Mouse (Mus musculus) lung, postnatal 0 days (tissue): ENCODE results near the gene Hist1h2ap. TPM values are rescaled to one million over a fixed set of nuclear protein-coding genes. Genes with fewer than 3 reads are reported as not detected.
"Not testable (repeated sequence)": the region's sequence is repeated elsewhere in the genome, so short reads cannot be mapped to it uniquely, and the experiment has no call there.

Source experiments
- ATAC-seq: fragments of 200-750 bp; cut with Nextera tagmentation; 2 replicates; pipeline ENCODE4 v1.8.0; 2017; ENCODE audit warnings: moderate library complexity
- DNase-seq: peaks from one replicate; pipeline ENCODE4 v3.0.0-alpha.2; 2016; ENCODE audit warnings: low spot score
- H3K27ac ChIP-seq: fragments of 300-500 bp; sonication (generic); 2 replicates; pipeline ENCODE4 v1.5.1; 2014; ENCODE audit warnings: antibody characterized with exemption, mild to moderate bottlenecking, low read length, mixed read lengths
- H3K27me3 ChIP-seq: fragments of 300-500 bp; sonication (generic); replicated peaks from 2 replicates; pipeline ENCODE4 v1.6.1; 2014; ENCODE audit warnings: low read length, mixed read lengths; ENCODE audit not compliant: insufficient read depth
- H3K36me3 ChIP-seq: fragments of 300-500 bp; sonication (generic); 2 replicates; pipeline ENCODE4 v1.6.1; 2014; ENCODE audit warnings: low read length, mixed read lengths; ENCODE audit not compliant: insufficient read depth
- H3K4me1 ChIP-seq: fragments of 300-500 bp; sonication (generic); 2 replicates; pipeline ENCODE4 v1.6.1; 2014; ENCODE audit warnings: antibody characterized with exemption, low read depth, low read length, mixed read lengths; ENCODE audit not compliant: insufficient read depth
- H3K4me2 ChIP-seq: fragments of 300-500 bp; sonication (generic); replicated peaks from 2 replicates; pipeline ENCODE4 v1.6.1; 2014; ENCODE audit warnings: low read depth, mild to moderate bottlenecking, low read length, moderate library complexity, mixed read lengths
- H3K4me3 ChIP-seq: fragments of 300-500 bp; sonication (generic); 2 replicates; pipeline ENCODE4 v1.5.1; 2014; ENCODE audit warnings: low read depth, low read length
- H3K9ac ChIP-seq: fragments of 300-500 bp; sonication (generic); replicated peaks from 2 replicates; pipeline ENCODE4 v1.6.1; 2014; ENCODE audit warnings: low read depth, mild to moderate bottlenecking
- H3K9me3 ChIP-seq: fragments of 300-500 bp; sonication (generic); 2 replicates; pipeline ENCODE4 v1.6.1; 2016; ENCODE audit warnings: low read length, mixed read lengths
- CTCF ChIP-seq: IDR thresholded peaks from 2 replicates; pipeline ENCODE4 v1.5.1; 2016; ENCODE audit warnings: antibody characterized with exemption, mild to moderate bottlenecking
- EP300 ChIP-seq: IDR thresholded peaks from 2 replicates; pipeline ENCODE4 v1.6.1; 2016; ENCODE audit warnings: antibody characterized with exemption, mild to moderate bottlenecking, control low read depth
- WGBS: fragments of 180-500 bp; shearing (Covaris S2); extraction: QIAGEN DNeasy Blood & Tissue Kit; methylation state at CpG from one replicate; pipeline ENCODE4 v1.1.7; 2014; 5-methylcytosine and 5-hydroxymethylcytosine counted together
- polyA plus RNA-seq: library from polyadenylated mRNA; unstranded; fragments of >200 nt; fragmentation: Nextera tagmentation; extraction: Ambion mirVana; gene quantifications from 2 replicates; pipeline ENCODE4 v1.2.1, GENCODE M21; 2015

Hist1h2ap gene
- 382 and 386 TPM in 2 replicates for polyA plus RNA-seq

DNA sequence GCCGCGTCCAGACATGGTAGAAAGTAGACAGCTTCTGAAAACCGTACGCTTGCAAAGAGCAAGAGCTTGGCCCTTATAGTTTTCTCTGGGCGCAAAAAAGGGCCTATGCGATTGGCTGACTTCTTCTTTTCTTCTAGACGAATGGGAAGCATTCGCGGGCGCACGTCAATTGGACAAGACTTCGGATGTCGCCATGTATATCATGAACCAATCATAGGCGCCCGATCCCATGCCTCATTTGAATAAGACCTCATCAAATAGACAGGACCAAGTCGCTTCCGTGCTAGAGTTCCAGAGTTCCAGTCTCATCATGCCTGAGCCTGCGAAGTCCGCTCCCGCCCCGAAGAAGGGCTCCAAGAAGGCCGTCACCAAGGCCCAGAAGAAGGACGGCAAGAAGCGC is at the start of gene Hist1h2ap, which contains the start of gene Hist1h2br:
TSS of gene Hist1h2ap (minus strand) at position 47 of the 400 bp plus-strand sequence.
TSS of gene Hist1h2br (plus strand) at position 283 of the 400 bp plus-strand sequence.
- H3K9me3 ChIP-seq, H3K4me1 ChIP-seq, H3K27ac ChIP-seq, H3K27me3 ChIP-seq, DNase-seq, H3K9ac ChIP-seq, H3K4me3 ChIP-seq, H3K4me2 ChIP-seq, H3K36me3 ChIP-seq: not testable (repeated sequence)
- no CpG with 5 or more reads among the region's 24 CpGs for WGBS
- peak; percentile 94 for ATAC-seq

DNA sequence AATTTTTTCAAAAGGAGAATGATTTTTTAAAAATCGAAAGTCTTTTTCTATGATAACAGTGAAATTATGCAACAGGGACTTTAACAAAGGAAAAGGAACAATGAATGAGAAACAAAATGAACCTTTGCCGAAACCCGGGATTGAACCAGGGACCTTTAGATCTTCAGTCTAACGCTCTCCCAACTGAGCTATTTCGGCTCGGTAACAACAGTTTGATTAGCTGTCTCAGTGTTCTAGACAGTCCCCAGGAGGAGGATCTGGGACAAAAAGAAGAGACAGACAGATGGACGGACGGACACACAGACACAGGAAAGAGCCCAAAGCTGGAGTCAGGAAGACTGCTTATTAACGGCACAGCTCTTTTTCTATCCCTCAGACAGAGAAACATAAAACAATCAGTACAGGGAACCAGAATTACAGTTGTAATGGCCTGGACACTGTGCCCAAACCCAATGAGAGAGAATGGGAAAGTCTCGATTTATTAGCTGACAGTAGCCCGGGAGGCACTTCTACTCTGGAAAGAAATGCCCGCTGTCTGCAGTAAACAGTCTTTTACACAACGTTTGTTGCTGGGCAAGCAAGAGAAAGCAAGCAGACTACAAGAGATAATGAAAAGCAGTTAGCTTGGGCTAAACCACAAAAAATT is 49.6 kb upstream of the Hist1h2ap start:
- Histone ChIP-seq H3K27me3 (no peaks in the 10 kb centered on the region), H3K27ac (no peak overlapping the region), H3K36me3 (no peaks in the 10 kb centered on the region), H3K4me1 (no peaks in the 10 kb centered on the region), H3K4me3 (peak overlapping the region; percentile 22), H3K9ac (no peak overlapping the region), H3K9me3 (no peaks in the 10 kb centered on the region), H3K4me2 (peak overlapping the region; percentile 33)
- whole genome bisulfite sequencing: 3% methylated on average over 13 of the region's 13 CpGs
- ATAC-seq (no peak; the same call in 1 of the 2 replicates), DNase-seq (peak; percentile 58)
- TF ChIP-seq CTCF (no peak), EP300 (no peak)

DNA sequence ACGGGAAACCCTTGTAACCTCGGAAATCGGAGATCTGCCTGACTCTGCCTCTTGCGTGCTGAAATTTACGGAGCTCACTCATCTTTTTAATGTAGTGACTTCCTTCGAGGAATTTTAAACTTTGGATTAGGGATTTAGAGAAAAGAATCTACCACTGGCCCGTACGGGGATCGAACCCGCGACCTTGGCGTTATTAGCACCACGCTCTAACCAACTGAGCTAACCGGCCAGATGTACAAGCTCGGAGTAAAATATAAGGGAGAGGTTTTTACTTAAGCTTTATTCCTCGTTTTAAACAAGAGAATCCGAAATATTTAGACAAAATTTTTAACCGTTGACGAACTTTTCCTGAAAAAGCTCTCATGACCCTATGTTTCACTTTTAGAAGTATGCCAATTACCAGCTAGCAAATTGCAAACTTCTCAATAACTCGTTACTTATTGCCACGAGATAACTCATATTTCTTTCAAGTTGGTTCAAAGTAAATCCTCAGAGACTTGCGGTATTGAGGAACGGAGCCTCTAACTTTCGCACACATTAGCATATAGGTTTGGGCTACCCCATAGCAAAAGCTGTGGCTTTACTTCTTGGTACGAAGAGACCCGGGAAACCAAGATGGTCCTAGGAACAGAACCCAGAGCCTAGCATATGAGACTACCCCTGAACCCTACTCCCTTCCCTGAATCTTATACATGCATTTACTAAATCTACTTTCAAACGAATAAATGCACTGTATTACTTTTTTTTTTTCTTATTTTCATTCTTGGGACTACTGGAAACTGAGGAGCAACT is 48.8 kb upstream of the Hist1h2ap start:
- Histone ChIP-seq H3K9me3 (no peaks in the 10 kb centered on the region), H3K4me1 (no peaks in the 10 kb centered on the region), H3K36me3 (no peaks in the 10 kb centered on the region), H3K27me3 (no peaks in the 10 kb centered on the region), H3K9ac (no peak overlapping the region), H3K4me2 (peak overlapping the region; percentile 33), H3K27ac (no peak overlapping the region), H3K4me3 (peak overlapping the region; percentile 22)
- 3% methylated on average over 27 of the region's 27 CpGs for WGBS
- DNase-seq (peak; percentile 23), ATAC-seq (no peak)
- TF ChIP-seq EP300 (no peak), CTCF (no peak)

DNA sequence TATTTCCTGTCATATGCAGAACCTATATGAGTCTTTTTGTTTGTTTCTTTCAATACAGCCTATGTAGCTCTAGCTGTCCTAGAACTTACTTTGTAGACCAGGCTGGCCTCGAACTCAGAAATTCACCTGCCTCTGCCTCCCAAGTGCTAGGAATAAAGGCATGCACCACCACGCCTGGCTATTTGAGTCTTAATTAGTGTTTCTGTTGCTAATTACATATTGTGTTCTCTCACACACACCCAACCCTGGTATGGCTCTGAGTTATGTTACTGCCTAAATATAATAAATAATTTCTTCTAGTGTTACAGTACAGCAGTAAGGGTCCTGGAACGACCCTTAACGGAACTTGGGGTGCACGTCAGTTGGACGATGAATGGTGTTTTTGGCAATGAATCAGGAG is 47.4 kb upstream of the Hist1h2ap start:
- H3K4me3 ChIP-seq: no peak overlapping the region

DNA sequence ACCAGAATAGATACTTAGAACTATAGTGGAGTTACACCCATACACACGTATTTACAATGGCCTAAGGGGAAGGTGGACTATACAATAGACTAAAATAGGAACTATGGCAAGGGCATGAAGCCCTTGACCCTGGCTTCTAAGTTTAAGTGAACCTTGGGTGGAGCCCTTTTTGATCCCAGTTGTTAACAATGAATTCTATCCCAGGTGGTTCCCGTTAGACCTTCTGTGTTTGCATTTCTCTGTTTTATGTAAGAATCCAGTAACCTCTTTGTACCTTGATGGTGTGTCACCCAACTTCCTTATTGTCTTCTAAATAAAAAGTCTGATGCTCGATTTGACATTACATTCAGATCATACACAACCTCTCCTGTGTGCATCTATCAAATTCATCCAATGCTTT is 32.2 kb upstream of the Hist1h2ap start:
- H3K4me2 ChIP-seq, DNase-seq, H3K9me3 ChIP-seq, H3K27ac ChIP-seq, H3K36me3 ChIP-seq, H3K4me1 ChIP-seq, H3K27me3 ChIP-seq, H3K4me3 ChIP-seq, ATAC-seq, H3K9ac ChIP-seq: not testable (repeated sequence)
- 66% methylated on average over 3 of the region's 3 CpGs for WGBS

More for the DNA sequence above, 47.4 kb upstream of the Hist1h2ap start:
- Histone ChIP-seq H3K4me2 (no peak overlapping the region), H3K27me3 (no peaks in the 10 kb centered on the region), H3K36me3 (no peaks in the 10 kb centered on the region), H3K9ac (no peak overlapping the region), H3K9me3 (no peaks in the 10 kb centered on the region), H3K4me1 (no peaks in the 10 kb centered on the region), H3K27ac (no peak overlapping the region)
- ATAC-seq (no peak), DNase-seq (no peak)
- WGBS: 79% methylated on average over 6 of the region's 6 CpGs
- TF ChIP-seq CTCF: no peak
- no peak for TF ChIP-seq EP300

DNA sequence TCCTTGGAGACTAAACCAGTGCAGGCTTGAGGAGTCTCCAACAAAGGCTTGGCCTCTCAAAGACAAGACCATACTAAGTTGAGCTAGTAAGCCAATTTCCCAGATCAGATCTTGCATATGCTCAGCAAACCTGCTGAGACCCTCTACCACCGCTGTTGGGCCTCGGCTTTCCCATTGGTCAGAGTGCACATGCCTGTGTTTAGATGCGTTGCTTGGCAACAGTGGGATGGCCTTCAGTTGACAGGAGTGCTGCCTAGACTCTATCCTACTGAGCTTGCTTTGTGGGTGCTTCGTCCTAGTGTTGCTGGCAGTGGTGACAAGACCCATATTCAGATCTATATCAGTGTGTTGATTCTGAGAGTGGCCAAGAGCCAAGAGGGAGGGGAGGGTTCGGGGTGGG is 28.3 kb upstream of the Hist1h2ap start:
- H3K9me3 ChIP-seq: no peaks in the 10 kb centered on the region
- no peak overlapping the region for H3K4me3 ChIP-seq
- 18% methylated on average over 5 of the region's 5 CpGs for WGBS
- no peaks in the 10 kb centered on the region for H3K27me3 ChIP-seq
- DNase-seq (no peak), ATAC-seq (no peak)
- TF ChIP-seq CTCF (no peak), EP300 (no peak)
- H3K4me1 ChIP-seq: no peaks in the 10 kb centered on the region
- no peaks in the 10 kb centered on the region for H3K36me3 ChIP-seq
- no peak overlapping the region for H3K4me2 ChIP-seq
- no peak overlapping the region for H3K9ac ChIP-seq
- no peak overlapping the region for H3K27ac ChIP-seq
